Mouse (Mus musculus) heart, adult 2 months (tissue): ENCODE measurements at regions not wholly inside any gene's neighbourhood (a gene's known extent, or its start where the extent isn't known, plus 50 kb on each side); places are given as distances from the start of the nearest gene placed in this dataset.

ENCODE experiments used
- DNase-seq, 2 experiments: peaks; one replicate each; pipeline ENCODE4 v3.0.0; 2021
- H3K27ac ChIP-seq: fragments of 200-600 bp; 2 replicates; pipeline ENCODE4 v1.8.1; 2022
- H3K27me3 ChIP-seq: fragments of 200-500 bp; 2 replicates; pipeline ENCODE4 v1.6.1; 2012; ENCODE audit warnings: mild to moderate bottlenecking, low read length, inconsistent platforms, mixed read lengths; ENCODE audit not compliant: control insufficient read depth, insufficient read depth
- H3K36me3 ChIP-seq: fragments of 200-500 bp; 2 replicates; pipeline ENCODE4 v1.6.1; 2012; ENCODE audit warnings: low read length, inconsistent platforms; ENCODE audit not compliant: control insufficient read depth, insufficient read depth
- H3K4me1 ChIP-seq: fragments of 200-500 bp; 2 replicates; pipeline ENCODE4 v1.6.1; 2011; ENCODE audit warnings: low read length; ENCODE audit not compliant: control insufficient read depth, insufficient read depth
- H3K4me3 ChIP-seq: fragments of 200-600 bp; 2 replicates; pipeline ENCODE4 v1.8.1; 2022
- H3K79me2 ChIP-seq: fragments of 200-500 bp; replicated peaks from 2 replicates; pipeline ENCODE4 v1.6.1; 2012; ENCODE audit warnings: mild to moderate bottlenecking, inconsistent platforms, low read length, moderate library complexity, mixed read lengths; ENCODE audit not compliant: control insufficient read depth, insufficient read depth
- H3K9ac ChIP-seq: fragments of 200-500 bp; 2 replicates; pipeline ENCODE4 v1.6.1; 2012; ENCODE audit warnings: low read depth, mild to moderate bottlenecking, control low read depth, inconsistent platforms, low read length, mixed read lengths
- CTCF ChIP-seq: fragments of 200-600 bp; IDR thresholded peaks from 2 replicates; pipeline ENCODE4 v1.8.1; 2022; ENCODE audit warnings: antibody characterized with exemption, mild to moderate bottlenecking, moderate library complexity
- EP300 ChIP-seq: fragments of 200-500 bp; IDR thresholded peaks from 2 replicates; pipeline ENCODE4 v1.6.1; 2011; ENCODE audit warnings: low read depth, low read length, control low read depth; ENCODE audit not compliant: insufficient read depth
- POLR2A ChIP-seq: fragments of 200-500 bp; IDR thresholded peaks from 2 replicates; pipeline ENCODE4 v1.6.1; 2011; ENCODE audit warnings: mild to moderate bottlenecking, low read depth, low read length, control low read depth; ENCODE audit not compliant: insufficient read depth
- WGBS: fragments of 180-500 bp; shearing (Covaris S2); methylation state at CpG from one replicate; pipeline ENCODE4 v1.1.7; 2018; 5-methylcytosine and 5-hydroxymethylcytosine counted together
- intact Hi-C: fragments of 180-260 bp; cut with DNase I; formaldehyde crosslinking; loops from one replicate; pipeline ENCODE4 v1.15.1; 2025

- Histone ChIP-seq H3K27ac (no peak overlapping the region), H3K4me3 (no peak overlapping the region), H3K79me2 (no peaks in the 10 kb centered on the region), H3K27me3 (no peaks in the 10 kb centered on the region), H3K9ac (no peak overlapping the region), H3K4me1 (no peaks in the 10 kb centered on the region; the same call in 1 of the 2 replicates), H3K36me3 (no peaks in the 10 kb centered on the region)
- intact Hi-C loops, result no loop called here
- no peak for DNase-seq
- TF ChIP-seq EP300 (no peak), CTCF (no peak), POLR2A (no peak)
- WGBS, result 40% methylated on average over 5 of the region's 5 CpGs
Measured at GRCm38 (mm10) chr15:86738356-86738755, 524.1 kb downstream of the Tbc1d22a start.

GRCm38 (mm10) chr15:86738776-86739175 is 524.5 kb downstream of the Tbc1d22a start:
- H3K79me2 ChIP-seq, result no peaks in the 10 kb centered on the region
- H3K27me3 ChIP-seq, result no peaks in the 10 kb centered on the region
- H3K4me3 ChIP-seq, result no peak overlapping the region
- no peak overlapping the region for H3K27ac ChIP-seq
- no peak for TF ChIP-seq CTCF
- no peak for TF ChIP-seq EP300
- no peak for TF ChIP-seq POLR2A
- no peak for DNase-seq
- intact Hi-C loops, result no loop called here
- WGBS, result 76% methylated on average over 5 of the region's 5 CpGs
- H3K36me3 ChIP-seq, result no peaks in the 10 kb centered on the region
- no peak overlapping the region for H3K9ac ChIP-seq
- H3K4me1 ChIP-seq, result no peaks in the 10 kb centered on the region; the same call in 1 of the 2 replicates

GRCm38 (mm10) chr15:86751436-86752136 is 537.3 kb downstream of the Tbc1d22a start:
- DNase-seq, result no peak
- intact Hi-C loops, result no loop called here

GRCm38 (mm10) chr15:86763581-86764375 is 549.5 kb downstream of the Tbc1d22a start:
- Histone ChIP-seq H3K79me2 (no peaks in the 10 kb centered on the region), H3K4me3 (no peak overlapping the region), H3K27me3 (no peaks in the 10 kb centered on the region), H3K9ac (no peak overlapping the region), H3K27ac (no peak overlapping the region), H3K36me3 (no peaks in the 10 kb centered on the region), H3K4me1 (no peaks in the 10 kb centered on the region)
- DNase-seq, result no peak
- TF ChIP-seq CTCF (no peak), POLR2A (no peak), EP300 (no peak)
- intact Hi-C loops, result no loop called here
- WGBS, result 87% methylated on average over 10 of the region's 10 CpGs

More at GRCm38 (mm10) chr15:86751436-86752136, 537.3 kb downstream of the Tbc1d22a start:
- Histone ChIP-seq H3K9ac (no peak overlapping the region), H3K4me3 (no peak overlapping the region), H3K36me3 (no peaks in the 10 kb centered on the region), H3K27ac (no peak overlapping the region), H3K4me1 (no peaks in the 10 kb centered on the region), H3K27me3 (no peaks in the 10 kb centered on the region), H3K79me2 (no peaks in the 10 kb centered on the region)
- 52% methylated on average over 10 of the region's 10 CpGs for WGBS
- TF ChIP-seq CTCF (no peak), EP300 (no peak), POLR2A (no peak)

GRCm38 (mm10) chr15:86767623-86768022 is 553.4 kb downstream of the Tbc1d22a start:
- Histone ChIP-seq H3K79me2 (no peaks in the 10 kb centered on the region), H3K27me3 (no peaks in the 10 kb centered on the region), H3K27ac (no peak overlapping the region), H3K4me1 (no peaks in the 10 kb centered on the region), H3K9ac (no peak overlapping the region), H3K4me3 (no peak overlapping the region), H3K36me3 (no peaks in the 10 kb centered on the region)
- TF ChIP-seq EP300 (no peak), POLR2A (no peak), CTCF (no peak)
- no peak for DNase-seq
- 73% methylated on average over 2 of the region's 2 CpGs for WGBS
- intact Hi-C loops, result no loop called here

- H3K4me3 ChIP-seq, result no peak overlapping the region
- TF ChIP-seq POLR2A (no peak), EP300 (no peak), CTCF (no peak)
- no peak overlapping the region for H3K9ac ChIP-seq
- no peaks in the 10 kb centered on the region for H3K79me2 ChIP-seq
- no peaks in the 10 kb centered on the region for H3K4me1 ChIP-seq
- H3K27ac ChIP-seq, result no peak overlapping the region
- no peak for DNase-seq
- 50% methylated on average over 7 of the region's 7 CpGs for WGBS
- H3K27me3 ChIP-seq, result no peaks in the 10 kb centered on the region
- no peaks in the 10 kb centered on the region for H3K36me3 ChIP-seq
- intact Hi-C loops, result no loop called here
Measured at GRCm38 (mm10) chr15:86773041-86773440, 558.8 kb downstream of the Tbc1d22a start.
